In the genomic region with DNA sequence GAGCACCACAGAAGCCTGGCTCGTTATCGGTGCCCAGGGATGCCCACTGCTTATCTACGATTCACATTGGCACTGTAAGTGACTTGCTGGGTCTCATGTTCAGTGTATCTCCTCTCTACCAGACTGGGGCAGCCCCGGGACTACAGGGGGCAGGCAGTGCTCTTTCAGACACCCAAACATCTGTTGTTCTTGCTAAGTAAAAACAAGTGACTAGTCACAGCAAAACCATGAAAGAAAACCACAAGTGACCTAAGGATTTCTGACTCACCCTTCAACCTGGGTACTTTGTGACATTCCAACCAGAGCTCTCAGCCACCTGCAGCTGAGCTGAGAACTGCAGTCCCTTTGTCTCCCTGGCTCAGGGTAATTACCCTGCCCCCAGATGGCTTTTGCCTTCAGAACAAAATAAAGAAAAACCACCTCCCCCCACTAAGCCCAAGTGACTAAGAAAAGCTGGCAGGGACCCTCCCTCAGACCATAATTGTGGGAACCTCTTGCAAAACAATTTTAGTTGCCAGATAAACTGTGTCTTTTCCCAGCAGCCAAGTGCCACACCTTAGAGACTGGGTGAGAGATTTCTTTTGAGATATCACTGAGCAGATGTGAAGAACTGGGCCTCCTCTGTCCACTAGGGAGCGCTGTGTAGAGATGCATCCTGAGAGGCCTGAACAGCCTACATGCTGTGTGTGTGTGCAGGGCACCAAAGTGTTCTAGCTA, we compare ENCODE assay signal across 9 mouse cellular contexts. TPM values are rescaled to one million over a fixed set of nuclear protein-coding genes. Genes with fewer than 3 reads are reported as not detected.
DNase-seq lines count a peak whose midpoint lies in the region; ATAC-seq and TF ChIP-seq lines count a peak whose summit lies in the region.
"Had no signal": no experiment of that assay in that cellular context is flagged by ENCODE, and none has a peak within 500 bp of the region (broad histone marks: within the 10 kb centered on the region; RNA-seq: fewer than 3 reads in every experiment).

No protein-coding gene starts in this region.

- TF ChIP-seq POLR2A in thymus, adult 2 months (IDR thresholded peaks at IDR 0.05; ENCODE audit: control insufficient read depth, extremely low read depth, insufficient read depth, low read length, poor library complexity), result no peak

- H3K9me3 ChIP-seq in midbrain, embryonic 14.5 days (ENCODE audit: control insufficient read depth, low read length), result no peaks in the 10 kb centered on the region
- no peaks in the 10 kb centered on the region for H3K9me3 ChIP-seq in midbrain, embryonic 15.5 days

- peak; percentile 31; the same call in 1 of the 2 replicates for TF ChIP-seq CTCF in thymus, adult 2 months (IDR thresholded peaks at IDR 0.05; ENCODE audit: borderline replicate concordance, control insufficient read depth, extremely low read depth, insufficient read depth, low read length, poor library complexity)

- H3K27me3 ChIP-seq in midbrain, embryonic 14.5 days (ENCODE audit: control insufficient read depth, insufficient read depth, low read length), result no peaks in the 10 kb centered on the region
- H3K27me3 ChIP-seq in midbrain, embryonic 15.5 days (replicated peaks), result no peaks in the 10 kb centered on the region
- no peaks in the 10 kb centered on the region for H3K27me3 ChIP-seq in thymus, adult 2 months (ENCODE audit: control insufficient read depth, insufficient read depth, low read length)

- no peak overlapping the region for H3K4me3 ChIP-seq in midbrain, embryonic 14.5 days (replicated peaks; ENCODE audit: low read depth, low read length)
- no peak overlapping the region for H3K4me3 ChIP-seq in midbrain, embryonic 15.5 days
- no peak overlapping the region for H3K4me3 ChIP-seq in thymus, adult 2 months (ENCODE audit: control insufficient read depth, insufficient read depth, low read length)
- H3K4me3 ChIP-seq: megakaryocyte, embryonic 14.5 days had no signal

- no peak overlapping the region for H3K27ac ChIP-seq in midbrain, embryonic 14.5 days (replicated peaks; ENCODE audit: low read depth, low read length)
- no peak overlapping the region for H3K27ac ChIP-seq in midbrain, embryonic 15.5 days
- peak overlapping the region; percentile 36; the same call in 1 of the 2 replicates for H3K27ac ChIP-seq in thymus, adult 2 months (ENCODE audit: control insufficient read depth, insufficient read depth, low read length)

- H3K4me1 ChIP-seq in midbrain, embryonic 14.5 days (ENCODE audit: control insufficient read depth, insufficient read depth, low read length), result no peaks in the 10 kb centered on the region
- H3K4me1 ChIP-seq in midbrain, embryonic 15.5 days, result peaks cover 3% of the 10 kb centered on the region
- peaks cover 22% of the 10 kb centered on the region for H3K4me1 ChIP-seq in thymus, adult 2 months (replicated peaks; ENCODE audit: control insufficient read depth, insufficient read depth, low read length)

- no peak for ATAC-seq in midbrain, embryonic 14.5 days (ENCODE audit: low FRiP score, low TSS enrichment)
- ATAC-seq in midbrain, embryonic 15.5 days (replicated peaks), result no peak
- peak; percentile 52 for ATAC-seq in inflammation-experienced regulatory T-cells, adult 6 months
- ATAC-seq in megakaryocyte, adult 5-6 weeks (ENCODE audit: poor library complexity, severe bottlenecking), result peak; percentile 75

- 53% methylated on average over 5 of the region's 5 CpGs for WGBS in midbrain, embryonic 14.5 days
- whole genome bisulfite sequencing in midbrain, embryonic 15.5 days, result 53% methylated on average over 5 of the region's 5 CpGs
- WGBS in thymus, adult 2 months, result 59% methylated on average over 5 of the region's 5 CpGs

- DNase-seq in cerebellum, adult 8-10 months, result peak; percentile 3
- no peak for DNase-seq in cerebellum, adult 9-11 months
- peak; percentile 59 for DNase-seq in midbrain, embryonic 14.5 days
- peak; percentile 86 for DNase-seq in embryo, embryonic 10 days (ENCODE audit: low spot score)
- DNase-seq in thymus, adult 2 months, result peak; percentile 66

- no peaks in the 10 kb centered on the region for H3K36me3 ChIP-seq in midbrain, embryonic 14.5 days (ENCODE audit: control insufficient read depth, insufficient read depth, low read length)
- H3K36me3 ChIP-seq in midbrain, embryonic 15.5 days (replicated peaks), result no peaks in the 10 kb centered on the region
- H3K36me3 ChIP-seq in thymus, adult 2 months (ENCODE audit: control insufficient read depth, insufficient read depth, low read length), result no peaks in the 10 kb centered on the region

- no peak overlapping the region for H3K4me2 ChIP-seq in midbrain, embryonic 14.5 days (ENCODE audit: low read length)
- no peak overlapping the region for H3K4me2 ChIP-seq in midbrain, embryonic 15.5 days

- H3K9ac ChIP-seq in midbrain, embryonic 14.5 days (replicated peaks; ENCODE audit: low read length), result no peak overlapping the region
- H3K9ac ChIP-seq in midbrain, embryonic 15.5 days, result no peak overlapping the region

RNA-seq across cellular contexts. Expression of a gene that starts 46.4 kb away (rescaled TPM):
- polyA plus RNA-seq in midbrain, embryonic 14.5 days (2014; fragmentation: Nextera tagmentation; extraction: Ambion mirVana), result not detected in 2 replicates
- not detected in 2 replicates for polyA plus RNA-seq in midbrain, embryonic 15.5 days (2015; fragmentation: Nextera tagmentation; extraction: Ambion mirVana)
- not detected for polyA plus RNA-seq in inflammation-experienced regulatory T-cells, adult 6 months (2017; shearing (Covaris generic))
- total RNA-seq in megakaryocyte, adult 5-6 weeks (2015), result not detected in 2 replicates
- total RNA-seq in megakaryocyte, adult 5-6 weeks (2017), result not detected in 2 replicates
- polyA plus RNA-seq in thymus, adult 2 months (2012; rRNA removed), result not detected in 2 replicates

Comparison
In these comparisons a context has a peak if more than half of its experiments do, and no peak if none do; other contexts are left out.
1. ATAC-seq: peak in inflammation-experienced regulatory T-cells, adult 6 months (single experiment) and megakaryocyte, adult 5-6 weeks (single experiment); none in midbrain, embryonic 14.5 days (single experiment) and midbrain, embryonic 15.5 days (single experiment).